Mouse (Mus musculus): Measurements from ENCODE around the gene Rbpms2. TPM values are rescaled to one million over a fixed set of nuclear protein-coding genes. Genes with fewer than 3 reads are reported as not detected.

Rbpms2 gene
- polyA plus RNA-seq, 1 experiment = 162 TPM

DNA sequence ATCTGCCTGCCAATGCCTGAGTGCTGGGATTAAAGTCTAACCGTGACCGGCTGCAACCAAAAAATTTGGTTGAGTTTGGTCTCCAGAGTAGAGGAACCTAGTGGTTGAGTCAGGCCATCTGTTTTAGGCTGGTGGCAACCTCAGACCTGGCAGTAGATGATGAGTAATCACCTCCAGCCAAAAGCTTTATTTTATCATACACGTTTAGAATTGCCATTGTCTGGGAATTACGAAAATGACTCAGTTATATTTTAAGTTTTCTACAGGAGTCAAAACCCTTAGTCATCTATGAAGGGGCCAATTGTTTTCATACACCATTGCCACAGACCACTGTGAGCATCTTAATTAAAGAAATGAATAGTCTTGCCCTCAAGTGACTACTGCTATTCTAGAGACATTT, 7.5 kb downstream of the Rbpms2 start:
- H3K9me3 ChIP-seq (replicated peaks; ENCODE audit: control insufficient read depth, insufficient read depth, low read length, poor library complexity, severe bottlenecking) = no peaks in the 10 kb centered on the region
- no peaks in the 10 kb centered on the region for H3K27me3 ChIP-seq (ENCODE audit: control insufficient read depth, insufficient read depth, low read length, poor library complexity, severe bottlenecking)
- H3K9ac ChIP-seq (ENCODE audit: low read depth, poor library complexity, severe bottlenecking) = no peak overlapping the region
- H3K4me1 ChIP-seq (ENCODE audit: control insufficient read depth, insufficient read depth, low read length) = peaks cover 7% of the 10 kb centered on the region
- H3K36me3 ChIP-seq (ENCODE audit: control insufficient read depth, insufficient read depth, low read length, poor library complexity, severe bottlenecking) = peaks cover 4% of the 10 kb centered on the region; the same call in 1 of the 2 replicates
- no peak overlapping the region for H3K4me3 ChIP-seq (ENCODE audit: low read depth, low read length)
- TF ChIP-seq CTCF (IDR thresholded peaks at IDR 0.05; ENCODE audit: low read depth, low read length) (no peak), EP300 (IDR thresholded peaks at IDR 0.05; ENCODE audit: insufficient read depth, low read depth, low read length) (no peak), POLR2A (IDR thresholded peaks at IDR 0.05; ENCODE audit: insufficient read depth, low read length) (no peak)
- H3K27ac ChIP-seq (ENCODE audit: insufficient read depth, low read length) = peak overlapping the region; percentile 86

DNA sequence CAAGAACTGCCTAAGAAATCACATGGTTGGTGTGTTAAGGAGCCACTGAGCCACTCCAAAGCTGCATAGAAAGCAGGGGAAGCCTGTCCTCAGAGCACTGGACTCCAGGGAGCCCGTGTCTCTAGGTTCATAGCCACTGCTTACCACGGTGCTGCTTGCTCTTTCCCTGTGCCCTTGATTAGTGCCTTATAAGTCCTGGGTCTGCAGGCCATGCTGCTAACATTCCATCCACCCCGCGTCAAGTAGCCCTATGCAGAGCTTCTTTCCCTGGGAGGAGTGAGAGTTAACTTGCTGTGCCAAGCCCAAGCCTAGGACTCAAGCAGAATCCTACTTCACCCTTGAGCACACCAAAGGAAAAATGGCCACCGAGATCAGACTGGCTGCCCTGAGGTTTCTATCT, 9.6 kb downstream of the Rbpms2 start:
- peak overlapping the region; percentile 86 for H3K27ac ChIP-seq (ENCODE audit: insufficient read depth, low read length)
- TF ChIP-seq EP300 (IDR thresholded peaks at IDR 0.05; ENCODE audit: insufficient read depth, low read depth, low read length) = no peak
- no peak for TF ChIP-seq POLR2A (IDR thresholded peaks at IDR 0.05; ENCODE audit: insufficient read depth, low read length)
- TF ChIP-seq CTCF (IDR thresholded peaks at IDR 0.05; ENCODE audit: low read depth, low read length) = no peak
- H3K4me3 ChIP-seq (ENCODE audit: low read depth, low read length) = 0 out of 2 replicates have a peak overlapping the region, but pooled peaks have one; percentile 10
- H3K4me1 ChIP-seq (ENCODE audit: control insufficient read depth, insufficient read depth, low read length) = peaks cover 9% of the 10 kb centered on the region
- H3K9me3 ChIP-seq (replicated peaks; ENCODE audit: control insufficient read depth, insufficient read depth, low read length, poor library complexity, severe bottlenecking) = no peaks in the 10 kb centered on the region
- peak overlapping the region; percentile 18 for H3K9ac ChIP-seq (ENCODE audit: low read depth, poor library complexity, severe bottlenecking)
- H3K27me3 ChIP-seq (ENCODE audit: control insufficient read depth, insufficient read depth, low read length, poor library complexity, severe bottlenecking) = no peaks in the 10 kb centered on the region
- peaks cover 4% of the 10 kb centered on the region; the same call in 1 of the 2 replicates for H3K36me3 ChIP-seq (ENCODE audit: control insufficient read depth, insufficient read depth, low read length, poor library complexity, severe bottlenecking)

DNA sequence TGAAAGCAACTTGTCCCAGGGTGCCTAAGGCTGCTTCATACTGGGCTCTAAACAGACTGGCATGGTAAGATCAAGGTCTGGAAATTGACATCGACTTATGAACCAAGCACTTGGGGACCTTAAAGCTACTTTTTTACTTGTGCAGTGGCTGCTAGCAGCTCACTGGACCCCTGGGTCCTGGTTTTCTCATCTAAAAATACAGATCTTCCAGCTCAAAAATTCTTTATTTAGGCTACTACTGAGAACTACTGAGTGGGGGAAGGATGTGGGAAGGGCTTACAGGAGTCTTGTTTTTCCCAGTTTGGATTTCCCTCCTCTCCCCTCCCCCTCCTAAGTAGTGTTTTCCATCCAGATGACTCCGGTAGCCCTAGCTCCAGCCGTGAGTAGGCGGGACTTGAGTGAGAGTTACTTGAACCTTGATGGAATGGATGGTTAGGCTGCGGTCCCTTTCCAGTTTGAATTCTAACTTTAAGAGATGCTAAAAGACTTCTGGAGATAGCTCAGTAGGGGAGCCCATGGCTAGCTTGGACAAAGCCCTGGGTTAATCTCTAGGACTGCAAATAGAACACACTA, 11.5 kb downstream of the Rbpms2 start:
- H3K4me3 ChIP-seq (ENCODE audit: low read depth, low read length) = peak overlapping the region; percentile 13; the same call in 1 of the 2 replicates
- H3K9ac ChIP-seq (ENCODE audit: low read depth, poor library complexity, severe bottlenecking) = peak overlapping the region; percentile 62
- TF ChIP-seq EP300 (IDR thresholded peaks at IDR 0.05; ENCODE audit: insufficient read depth, low read depth, low read length) (peak; percentile 94), POLR2A (IDR thresholded peaks at IDR 0.05; ENCODE audit: insufficient read depth, low read length) (no peak), CTCF (IDR thresholded peaks at IDR 0.05; ENCODE audit: low read depth, low read length) (no peak)
- H3K36me3 ChIP-seq (ENCODE audit: control insufficient read depth, insufficient read depth, low read length, poor library complexity, severe bottlenecking) = peaks cover 7% of the 10 kb centered on the region; the same call in 1 of the 2 replicates
- H3K9me3 ChIP-seq (replicated peaks; ENCODE audit: control insufficient read depth, insufficient read depth, low read length, poor library complexity, severe bottlenecking) = no peaks in the 10 kb centered on the region
- no peaks in the 10 kb centered on the region for H3K27me3 ChIP-seq (ENCODE audit: control insufficient read depth, insufficient read depth, low read length, poor library complexity, severe bottlenecking)
- H3K4me1 ChIP-seq (ENCODE audit: control insufficient read depth, insufficient read depth, low read length) = peaks cover 12% of the 10 kb centered on the region
- H3K27ac ChIP-seq (ENCODE audit: insufficient read depth, low read length) = peak overlapping the region; percentile 100

DNA sequence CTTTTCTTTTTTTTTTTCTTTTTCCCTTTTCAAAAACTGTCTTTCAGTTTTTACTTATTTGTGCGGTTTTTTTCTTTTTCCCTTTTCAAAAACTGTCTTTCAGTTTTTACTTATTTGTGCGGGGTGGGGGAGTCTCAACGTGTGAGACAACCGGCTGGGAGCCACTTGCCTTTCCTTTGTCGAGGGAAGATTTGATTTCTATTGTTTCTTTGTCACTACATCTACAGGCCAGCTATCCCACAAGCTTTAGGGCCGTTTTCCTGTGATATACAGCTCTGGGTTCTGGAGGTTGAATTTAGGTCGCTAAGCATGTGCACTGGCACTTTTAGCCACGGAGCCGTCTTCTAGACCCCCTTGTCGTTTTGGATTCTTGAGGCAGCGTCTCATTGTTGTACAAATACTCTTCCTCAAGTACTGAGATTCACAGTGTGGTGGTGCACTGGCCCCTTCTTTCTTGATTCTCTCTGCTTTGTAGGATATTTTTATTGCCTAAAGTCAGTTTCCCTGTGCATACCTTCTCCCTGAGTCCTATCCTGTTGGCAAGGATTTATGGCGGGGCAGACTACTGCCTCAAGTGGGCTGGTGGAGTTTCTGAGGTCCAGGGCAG, 12.1 kb downstream of the Rbpms2 start:
- H3K9ac ChIP-seq (ENCODE audit: low read depth, poor library complexity, severe bottlenecking) = peak overlapping the region; percentile 59
- peaks cover 13% of the 10 kb centered on the region for H3K4me1 ChIP-seq (ENCODE audit: control insufficient read depth, insufficient read depth, low read length)
- H3K9me3 ChIP-seq (replicated peaks; ENCODE audit: control insufficient read depth, insufficient read depth, low read length, poor library complexity, severe bottlenecking) = no peaks in the 10 kb centered on the region
- H3K27ac ChIP-seq (ENCODE audit: insufficient read depth, low read length) = peak overlapping the region; percentile 98
- H3K36me3 ChIP-seq (ENCODE audit: control insufficient read depth, insufficient read depth, low read length, poor library complexity, severe bottlenecking) = 0 out of 2 replicates have a peak, but pooled peaks cover 4% of the 10 kb centered on the region
- peak overlapping the region; percentile 30; the same call in 1 of the 2 replicates for H3K4me3 ChIP-seq (ENCODE audit: low read depth, low read length)
- TF ChIP-seq EP300 (IDR thresholded peaks at IDR 0.05; ENCODE audit: insufficient read depth, low read depth, low read length) = no peak
- no peak for TF ChIP-seq POLR2A (IDR thresholded peaks at IDR 0.05; ENCODE audit: insufficient read depth, low read length)
- no peak for TF ChIP-seq CTCF (IDR thresholded peaks at IDR 0.05; ENCODE audit: low read depth, low read length)
- no peaks in the 10 kb centered on the region for H3K27me3 ChIP-seq (ENCODE audit: control insufficient read depth, insufficient read depth, low read length, poor library complexity, severe bottlenecking)

DNA sequence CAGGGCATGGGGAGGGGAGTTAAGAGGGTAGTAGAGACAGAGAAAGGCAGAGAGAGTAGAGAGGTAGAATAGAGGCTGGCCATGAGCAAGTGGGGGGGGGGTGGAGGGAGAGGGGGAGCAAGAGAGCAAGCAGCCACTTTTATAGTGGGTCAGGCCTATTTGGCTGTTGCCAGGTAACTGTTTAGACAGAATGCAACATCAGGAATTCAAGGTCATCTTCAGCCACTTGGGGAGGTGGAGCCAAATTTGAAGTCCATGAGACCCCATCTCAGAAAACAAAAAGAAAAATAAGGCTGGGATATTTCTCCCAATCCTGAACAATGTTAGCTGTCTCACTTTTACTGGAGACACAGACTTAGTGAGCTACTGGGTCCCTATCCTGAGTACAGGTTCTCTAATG, 13.1 kb downstream of the Rbpms2 start:
- Histone ChIP-seq H3K9me3 (replicated peaks; ENCODE audit: control insufficient read depth, insufficient read depth, low read length, poor library complexity, severe bottlenecking) (no peaks in the 10 kb centered on the region), H3K9ac (ENCODE audit: low read depth, poor library complexity, severe bottlenecking) (peak overlapping the region; percentile 59; the same call in 1 of the 2 replicates), H3K4me3 (ENCODE audit: low read depth, low read length) (no peak overlapping the region), H3K27me3 (ENCODE audit: control insufficient read depth, insufficient read depth, low read length, poor library complexity, severe bottlenecking) (no peaks in the 10 kb centered on the region), H3K36me3 (ENCODE audit: control insufficient read depth, insufficient read depth, low read length, poor library complexity, severe bottlenecking) (peaks cover 4% of the 10 kb centered on the region; the same call in 1 of the 2 replicates), H3K27ac (ENCODE audit: insufficient read depth, low read length) (peak overlapping the region; percentile 98), H3K4me1 (ENCODE audit: control insufficient read depth, insufficient read depth, low read length) (peaks cover 13% of the 10 kb centered on the region)
- no peak for TF ChIP-seq EP300 (IDR thresholded peaks at IDR 0.05; ENCODE audit: insufficient read depth, low read depth, low read length)
- no peak for TF ChIP-seq POLR2A (IDR thresholded peaks at IDR 0.05; ENCODE audit: insufficient read depth, low read length)
- no peak for TF ChIP-seq CTCF (IDR thresholded peaks at IDR 0.05; ENCODE audit: low read depth, low read length)

DNA sequence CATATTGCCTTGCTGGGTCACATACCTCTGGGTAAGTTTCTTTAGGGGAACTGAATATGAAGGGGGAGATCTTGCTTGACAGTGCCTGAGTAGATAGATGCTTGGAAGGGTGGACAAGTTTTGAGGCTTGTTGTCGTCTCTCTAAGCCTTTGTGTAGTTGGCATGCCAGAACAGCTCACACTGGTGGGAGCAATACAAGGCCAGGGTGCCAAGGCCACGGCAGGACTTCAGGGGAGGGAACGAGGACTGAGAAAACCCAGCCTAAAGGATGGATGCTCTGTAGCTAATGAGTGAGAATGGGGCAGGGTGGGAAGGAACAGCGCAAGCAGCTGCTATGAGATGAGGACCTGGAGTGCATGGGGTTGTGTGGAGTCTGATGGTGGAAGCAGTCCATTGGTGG, 15.5 kb downstream of the Rbpms2 start:
- Histone ChIP-seq H3K27ac (ENCODE audit: insufficient read depth, low read length) (no peak overlapping the region), H3K27me3 (ENCODE audit: control insufficient read depth, insufficient read depth, low read length, poor library complexity, severe bottlenecking) (no peaks in the 10 kb centered on the region), H3K4me3 (ENCODE audit: low read depth, low read length) (no peak overlapping the region), H3K9ac (ENCODE audit: low read depth, poor library complexity, severe bottlenecking) (no peak overlapping the region), H3K9me3 (replicated peaks; ENCODE audit: control insufficient read depth, insufficient read depth, low read length, poor library complexity, severe bottlenecking) (no peaks in the 10 kb centered on the region), H3K4me1 (ENCODE audit: control insufficient read depth, insufficient read depth, low read length) (peaks cover 6% of the 10 kb centered on the region), H3K36me3 (ENCODE audit: control insufficient read depth, insufficient read depth, low read length, poor library complexity, severe bottlenecking) (peaks cover 6% of the 10 kb centered on the region)
- TF ChIP-seq CTCF (IDR thresholded peaks at IDR 0.05; ENCODE audit: low read depth, low read length) = no peak
- no peak for TF ChIP-seq EP300 (IDR thresholded peaks at IDR 0.05; ENCODE audit: insufficient read depth, low read depth, low read length)
- no peak for TF ChIP-seq POLR2A (IDR thresholded peaks at IDR 0.05; ENCODE audit: insufficient read depth, low read length)
